Mouse (Mus musculus) E14TG2a.4 (cell line): ENCODE results near the gene R3hdml.

ENCODE experiments used
- CTCF ChIP-seq: conservative IDR thresholded peaks from 2 replicates; pipeline ENCODE4 v1.5.1; 2014; ENCODE audit warnings: low read length
- NANOG ChIP-seq: IDR thresholded peaks from 2 replicates; pipeline ENCODE4 v1.6.1; 2014; ENCODE audit warnings: borderline replicate concordance, low read length, mixed read lengths
- POU5F1 ChIP-seq: IDR thresholded peaks from 2 replicates; pipeline ENCODE4 v1.6.1; 2014; ENCODE audit warnings: low read length, borderline replicate concordance

DNA sequence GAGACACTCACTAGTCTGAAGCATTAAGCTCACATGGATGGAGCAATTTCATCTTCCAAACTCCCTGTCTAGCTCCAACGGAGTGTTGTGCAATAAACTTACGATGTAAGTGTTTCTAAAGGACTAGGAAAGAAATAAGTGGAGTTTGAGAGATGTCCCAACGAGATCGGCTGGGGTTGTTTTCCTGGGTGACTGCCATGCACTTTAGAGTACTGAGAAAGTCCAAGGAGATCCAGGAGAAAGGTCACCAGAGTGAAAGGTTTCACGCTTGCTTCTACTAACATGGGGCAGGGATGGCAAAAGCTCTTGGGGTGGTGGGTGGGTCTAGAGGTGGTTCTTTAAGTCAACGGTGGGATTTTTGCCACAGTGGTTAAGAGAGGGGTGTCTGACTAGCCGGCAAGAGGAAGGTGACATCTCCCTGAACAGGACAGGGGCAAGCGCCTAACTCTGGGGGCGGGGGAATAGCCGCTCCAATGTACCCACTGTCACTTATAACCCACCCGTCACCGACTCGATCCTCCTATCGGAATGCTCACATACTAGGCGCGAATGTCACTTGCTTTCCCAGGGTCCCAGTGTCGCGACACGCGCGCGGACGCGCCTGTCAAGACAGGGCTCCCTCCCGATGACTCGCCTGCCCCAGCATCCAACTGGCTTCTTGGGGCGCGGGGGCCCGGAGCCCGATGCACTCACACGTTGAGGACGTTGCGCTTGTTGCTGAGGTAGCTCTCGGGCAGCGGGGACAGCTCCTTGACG is 20.2 kb upstream of the R3hdml start:
- no peak for TF ChIP-seq CTCF
- TF ChIP-seq NANOG: no peak
- no peak for TF ChIP-seq POU5F1
